ENCODE assay signal across 9 mouse cellular contexts in genomic region chr3:95672461-95672860, GRCm38 (mm10). TPM values are rescaled to one million over a fixed set of nuclear protein-coding genes. Genes with fewer than 3 reads are reported as not detected.
A peak's percentile ranks its signal among the peaks of the same experiment; 100 is the strongest.
DNase-seq lines count a peak whose midpoint lies in the region; ATAC-seq and TF ChIP-seq lines count a peak whose summit lies in the region.
"Had no signal": no experiment of that assay in that cellular context is flagged by ENCODE, and none has a peak within 500 bp of the region (broad histone marks: within the 10 kb centered on the region; RNA-seq: fewer than 3 reads in every experiment).

No protein-coding gene starts in this region.

- no peaks in the 10 kb centered on the region for H3K9me3 ChIP-seq in limb, embryonic 13.5 days

- no peak overlapping the region for H3K4me3 ChIP-seq in layer of hippocampus, adult 2 months
- no peak overlapping the region for H3K4me3 ChIP-seq in brown adipose tissue, adult 24 weeks (ENCODE audit: insufficient read depth, low read depth, low read length)
- no peak overlapping the region for H3K4me3 ChIP-seq in limb, embryonic 13.5 days

- H3K4me2 ChIP-seq in limb, embryonic 13.5 days (replicated peaks), result peak overlapping the region; percentile 60

- H3K36me3 ChIP-seq in limb, embryonic 13.5 days, result peaks cover 35% of the 10 kb centered on the region

- H3K27me3 ChIP-seq in limb, embryonic 13.5 days, result no peaks in the 10 kb centered on the region

- ATAC-seq in limb, embryonic 13.5 days (ENCODE audit: low FRiP score, low read depth), result no peak
- ATAC-seq: hindbrain, embryonic 16.5 days had no signal

- 0 out of 2 replicates have a peak overlapping the region, but pooled peaks have one; percentile 55 for H3K9ac ChIP-seq in limb, embryonic 13.5 days

- DNase-seq in layer of hippocampus, adult 2 months (ENCODE audit: low spot score in 2 of 2), result no peak
- no peak for DNase-seq in layer of hippocampus, adult 9-11 months
- peak; percentile 59 to 82 for DNase-seq in thymus, adult 18-20 months
- no peak for DNase-seq in frontal cortex, adult 2 months (ENCODE audit: extremely low spot score in 1 of 2, low spot score in 1 of 2)
- DNase-seq in cerebellum, adult 9-11 months, result no peak
- DNase-seq in adrenal gland, postnatal 14 days, result no peak

- no peak for TF ChIP-seq CTCF in layer of hippocampus, adult 2 months (conservative IDR thresholded peaks at IDR 0.05)

- 39% methylated on average over 3 of the region's 3 CpGs for WGBS in limb, embryonic 13.5 days

- peaks cover 56% of the 10 kb centered on the region for H3K4me1 ChIP-seq in brown adipose tissue, adult 24 weeks (ENCODE audit: control insufficient read depth, insufficient read depth, insufficient read length, low read length)
- H3K4me1 ChIP-seq in limb, embryonic 13.5 days, result peaks cover 64% of the 10 kb centered on the region

- H3K27ac ChIP-seq in layer of hippocampus, adult 2 months, result peak overlapping the region; percentile 83; the same call in 1 of the 2 replicates
- peak overlapping the region; percentile 93 for H3K27ac ChIP-seq in brown adipose tissue, adult 24 weeks (replicated peaks; ENCODE audit: low read depth, low read length)
- peak overlapping the region; percentile 97 for H3K27ac ChIP-seq in limb, embryonic 13.5 days

RNA-seq across cellular contexts. Expression of gene Mcl1, which starts 13.9 kb away (rescaled TPM):
- total RNA-seq in layer of hippocampus, adult 2 months (2021), result 10 to 100 TPM; 49.6 to 55.2 TPM
- polyA plus RNA-seq in brown adipose tissue, adult 24 weeks (2012; ENCODE audit: insufficient read depth, insufficient read length, missing spikeins), result 56.1 and 61.6 TPM in 2 replicates
- 42.3 and 43.4 TPM in 2 replicates for polyA plus RNA-seq in limb, embryonic 13.5 days (2015; fragmentation: Nextera tagmentation; extraction: Ambion mirVana)
- polyA plus RNA-seq in frontal cortex, adult 2 months (2012; rRNA removed), result 43.3 and 47.0 TPM in 2 replicates
- total RNA-seq in adrenal gland, postnatal 14 days (2021), result 151 and 187 TPM in 2 replicates

RNA-seq across cellular contexts. Expression of gene Adamtsl4, which starts 15.3 kb away (rescaled TPM):
- total RNA-seq in layer of hippocampus, adult 2 months (2021), result 1 to 10 TPM; 7.0 to 7.9 TPM
- 2.5 and 6.6 TPM in 2 replicates for polyA plus RNA-seq in brown adipose tissue, adult 24 weeks (2012; ENCODE audit: insufficient read depth, insufficient read length, missing spikeins)
- polyA plus RNA-seq in limb, embryonic 13.5 days (2015; fragmentation: Nextera tagmentation; extraction: Ambion mirVana), result 2.7 and 4.1 TPM in 2 replicates
- polyA plus RNA-seq in frontal cortex, adult 2 months (2012; rRNA removed), result 3.5 and 4.1 TPM in 2 replicates
- 6.6 and 8.4 TPM in 2 replicates for total RNA-seq in adrenal gland, postnatal 14 days (2021)

RNA-seq across cellular contexts. Expression of gene Ensa, which starts 47.7 kb away (rescaled TPM):
- total RNA-seq in layer of hippocampus, adult 2 months (2021), result 100 to 1,000 TPM; 302 to 322 TPM
- polyA plus RNA-seq in brown adipose tissue, adult 24 weeks (2012; ENCODE audit: insufficient read depth, insufficient read length, missing spikeins), result 38.4 and 51.4 TPM in 2 replicates
- 86.8 and 91.5 TPM in 2 replicates for polyA plus RNA-seq in limb, embryonic 13.5 days (2015; fragmentation: Nextera tagmentation; extraction: Ambion mirVana)
- polyA plus RNA-seq in frontal cortex, adult 2 months (2012; rRNA removed), result 154 and 164 TPM in 2 replicates
- 72.6 and 74.5 TPM in 2 replicates for total RNA-seq in adrenal gland, postnatal 14 days (2021)

Comparison
In these comparisons a context has a peak if more than half of its experiments do, and no peak if none do; other contexts are left out.
1. DNase-seq: peak in thymus, adult 18-20 months (2 of 2); none in layer of hippocampus, adult 2 months (0 of 2), layer of hippocampus, adult 9-11 months (single experiment), frontal cortex, adult 2 months (0 of 2), cerebellum, adult 9-11 months (single experiment) and adrenal gland, postnatal 14 days (single experiment).
2. Peak in every context shown above with its lines, with median percentiles within 50 percentile points of each other: H3K27ac ChIP-seq.